Mouse (Mus musculus) liver, embryonic 14.5 days (tissue): ENCODE results near the gene Vsig10.

Source experiments
- CTCF ChIP-seq: IDR thresholded peaks from 2 replicates; pipeline ENCODE4 v1.5.1; 2016; ENCODE audit warnings: antibody characterized with exemption, low read depth, control low read depth
- EP300 ChIP-seq: IDR thresholded peaks from 2 replicates; pipeline ENCODE4 v1.6.1; 2016; ENCODE audit warnings: antibody characterized with exemption, low read depth

- no peak for TF ChIP-seq CTCF
- TF ChIP-seq EP300 = no peak
Observed at GRCm38 (mm10) chr5:117340081-117340480, 21.2 kb downstream of the Vsig10 start.
